Mouse (Mus musculus): ENCODE results near the gene Dpp6. TPM values are rescaled to one million over a fixed set of nuclear protein-coding genes. Genes with fewer than 3 reads are reported as not detected.
A peak's percentile ranks its signal among the peaks of the same experiment; 100 is the strongest.

The Dpp6 gene
- polyA plus RNA-seq, 1 experiment: 95.2 TPM

GRCm38 (mm10) chr5:27707283-27707682 is 890.3 kb downstream of the Dpp6 start:
- Histone ChIP-seq H3K4me3 (ENCODE audit: insufficient read depth, low read length) (no peak overlapping the region), H3K4me1 (ENCODE audit: control insufficient read depth, insufficient read depth, low read length) (peaks cover 6% of the 10 kb centered on the region), H3K27ac (ENCODE audit: insufficient read depth, low read length) (no peak overlapping the region)
- no peak for TF ChIP-seq CTCF (IDR thresholded peaks at IDR 0.05; ENCODE audit: extremely low read depth, insufficient read depth, low read length)
- TF ChIP-seq POLR2A (IDR thresholded peaks at IDR 0.05; ENCODE audit: extremely low read depth, insufficient read depth, low read length): no peak

DNA sequence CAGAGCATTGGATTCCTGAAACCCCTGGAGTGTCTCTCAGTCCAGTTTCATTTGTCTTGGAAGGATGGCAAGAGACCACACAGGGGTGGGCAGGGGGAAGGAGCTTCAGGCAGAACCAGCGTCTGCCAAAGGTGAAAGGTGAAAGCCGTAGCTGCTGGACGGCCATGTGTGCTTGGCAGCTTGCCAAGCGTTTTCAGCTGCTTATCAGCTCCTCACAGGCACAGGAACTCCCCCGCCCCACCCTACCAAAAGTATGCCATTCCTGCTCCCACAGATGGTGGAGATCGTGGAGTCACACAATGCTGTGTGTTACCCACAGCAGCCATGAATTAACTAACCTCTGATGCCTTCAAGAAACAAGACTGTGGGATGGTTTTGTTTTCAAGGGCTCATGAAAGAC is 891.2 kb downstream of the Dpp6 start:
- peaks cover 6% of the 10 kb centered on the region for H3K4me1 ChIP-seq (ENCODE audit: control insufficient read depth, insufficient read depth, low read length)
- H3K4me3 ChIP-seq (ENCODE audit: insufficient read depth, low read length): no peak overlapping the region
- no peak for TF ChIP-seq POLR2A (IDR thresholded peaks at IDR 0.05; ENCODE audit: extremely low read depth, insufficient read depth, low read length)
- TF ChIP-seq CTCF (IDR thresholded peaks at IDR 0.05; ENCODE audit: extremely low read depth, insufficient read depth, low read length): no peak
- no peak overlapping the region for H3K27ac ChIP-seq (ENCODE audit: insufficient read depth, low read length)

GRCm38 (mm10) chr5:27711461-27712192 is 894.6 kb downstream of the Dpp6 start:
- TF ChIP-seq POLR2A (IDR thresholded peaks at IDR 0.05; ENCODE audit: extremely low read depth, insufficient read depth, low read length) (no peak), CTCF (IDR thresholded peaks at IDR 0.05; ENCODE audit: extremely low read depth, insufficient read depth, low read length) (no peak)
- Histone ChIP-seq H3K27ac (ENCODE audit: insufficient read depth, low read length) (no peak overlapping the region), H3K4me1 (ENCODE audit: control insufficient read depth, insufficient read depth, low read length) (peaks cover 6% of the 10 kb centered on the region), H3K4me3 (ENCODE audit: insufficient read depth, low read length) (no peak overlapping the region)

DNA sequence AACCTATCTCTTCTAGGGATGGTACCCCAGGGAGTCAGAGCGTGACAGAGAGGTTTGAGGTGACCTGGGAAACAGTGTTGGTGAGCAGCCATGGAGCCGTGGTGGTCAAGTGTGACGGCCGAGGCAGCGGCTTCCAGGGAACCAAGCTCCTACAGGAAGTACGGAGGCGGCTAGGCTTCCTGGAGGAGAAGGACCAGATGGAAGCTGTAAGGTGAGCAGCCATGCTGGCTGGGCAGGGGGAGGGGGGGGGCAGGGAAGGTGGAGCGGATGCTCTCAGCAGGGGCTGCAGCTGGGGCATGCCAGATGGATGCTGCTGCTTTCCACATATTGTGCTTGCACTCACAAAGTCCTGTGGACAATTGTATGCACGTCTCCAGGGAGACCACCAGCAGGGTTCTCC is 897.4 kb downstream of the Dpp6 start:
- Histone ChIP-seq H3K27ac (ENCODE audit: insufficient read depth, low read length) (no peak overlapping the region), H3K4me1 (ENCODE audit: control insufficient read depth, insufficient read depth, low read length) (peaks cover 7% of the 10 kb centered on the region), H3K4me3 (ENCODE audit: insufficient read depth, low read length) (no peak overlapping the region)
- TF ChIP-seq CTCF (IDR thresholded peaks at IDR 0.05; ENCODE audit: extremely low read depth, insufficient read depth, low read length) (no peak), POLR2A (IDR thresholded peaks at IDR 0.05; ENCODE audit: extremely low read depth, insufficient read depth, low read length) (no peak)

GRCm38 (mm10) chr5:27716026-27716425 is 899.0 kb downstream of the Dpp6 start:
- Histone ChIP-seq H3K27ac (ENCODE audit: insufficient read depth, low read length) (no peak overlapping the region), H3K4me3 (ENCODE audit: insufficient read depth, low read length) (no peak overlapping the region)

GRCm38 (mm10) chr5:27717301-27717700 is 900.3 kb downstream of the Dpp6 start:
- TF ChIP-seq POLR2A (IDR thresholded peaks at IDR 0.05; ENCODE audit: extremely low read depth, insufficient read depth, low read length) (0 out of 2 replicates have a peak, but pooled peaks have one; percentile 18), CTCF (IDR thresholded peaks at IDR 0.05; ENCODE audit: extremely low read depth, insufficient read depth, low read length) (no peak)
- Histone ChIP-seq H3K27ac (ENCODE audit: insufficient read depth, low read length) (peak overlapping the region; percentile 38), H3K4me1 (ENCODE audit: control insufficient read depth, insufficient read depth, low read length) (peaks cover 4% of the 10 kb centered on the region), H3K4me3 (ENCODE audit: insufficient read depth, low read length) (no peak overlapping the region)

More at GRCm38 (mm10) chr5:27716026-27716425, 899.0 kb downstream of the Dpp6 start:
- H3K4me1 ChIP-seq (ENCODE audit: control insufficient read depth, insufficient read depth, low read length): peaks cover 4% of the 10 kb centered on the region
- TF ChIP-seq CTCF (IDR thresholded peaks at IDR 0.05; ENCODE audit: extremely low read depth, insufficient read depth, low read length) (no peak), POLR2A (IDR thresholded peaks at IDR 0.05; ENCODE audit: extremely low read depth, insufficient read depth, low read length) (no peak)

DNA sequence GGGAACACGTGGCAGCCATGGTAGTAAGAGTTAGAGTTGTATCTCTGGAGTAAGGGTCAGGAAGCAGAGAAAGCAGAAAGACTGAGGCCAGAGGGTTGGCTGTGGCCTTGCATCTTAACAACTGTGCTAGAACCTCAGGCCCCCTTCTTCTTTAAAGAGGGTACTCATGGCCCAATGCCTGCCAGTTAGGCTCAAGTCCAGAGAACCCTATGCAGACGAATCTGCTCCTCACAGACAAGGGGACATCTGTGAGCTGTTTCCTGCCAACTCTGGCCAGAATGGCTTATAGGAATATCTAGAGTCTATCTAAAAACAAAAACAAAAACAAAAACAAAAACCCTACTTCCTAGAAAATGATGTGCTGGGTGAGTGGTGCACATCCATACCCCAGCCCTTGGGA is 902.3 kb downstream of the Dpp6 start:
- H3K4me1 ChIP-seq (ENCODE audit: control insufficient read depth, insufficient read depth, low read length): peaks cover 4% of the 10 kb centered on the region
- TF ChIP-seq POLR2A (IDR thresholded peaks at IDR 0.05; ENCODE audit: extremely low read depth, insufficient read depth, low read length): no peak
- no peak for TF ChIP-seq CTCF (IDR thresholded peaks at IDR 0.05; ENCODE audit: extremely low read depth, insufficient read depth, low read length)
- no peak overlapping the region for H3K4me3 ChIP-seq (ENCODE audit: insufficient read depth, low read length)
- no peak overlapping the region for H3K27ac ChIP-seq (ENCODE audit: insufficient read depth, low read length)

DNA sequence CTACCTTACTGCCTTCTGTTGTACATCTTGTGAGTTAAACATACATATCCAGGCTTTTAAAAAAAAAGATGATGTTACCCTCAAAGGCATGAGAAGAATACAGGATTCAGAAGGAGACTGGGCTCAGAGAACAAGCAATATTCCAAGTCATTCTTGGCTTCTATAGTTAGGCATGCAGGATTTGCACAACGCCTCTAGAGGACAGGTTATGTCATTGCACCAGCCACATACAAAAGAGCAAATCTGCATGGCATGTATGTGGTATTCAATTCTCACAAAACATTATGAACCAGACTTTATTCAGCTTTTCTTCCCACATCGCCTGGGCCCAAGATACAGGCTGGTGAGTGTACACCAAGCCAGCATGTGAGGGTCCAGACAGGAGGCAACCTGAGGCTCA is 907.5 kb downstream of the Dpp6 start:
- Histone ChIP-seq H3K4me1 (ENCODE audit: control insufficient read depth, insufficient read depth, low read length) (no peaks in the 10 kb centered on the region), H3K27ac (ENCODE audit: insufficient read depth, low read length) (no peak overlapping the region), H3K4me3 (ENCODE audit: insufficient read depth, low read length) (no peak overlapping the region)
- TF ChIP-seq CTCF (IDR thresholded peaks at IDR 0.05; ENCODE audit: extremely low read depth, insufficient read depth, low read length): peak; percentile 28; the same call in 1 of the 2 replicates
- no peak for TF ChIP-seq POLR2A (IDR thresholded peaks at IDR 0.05; ENCODE audit: extremely low read depth, insufficient read depth, low read length)

DNA sequence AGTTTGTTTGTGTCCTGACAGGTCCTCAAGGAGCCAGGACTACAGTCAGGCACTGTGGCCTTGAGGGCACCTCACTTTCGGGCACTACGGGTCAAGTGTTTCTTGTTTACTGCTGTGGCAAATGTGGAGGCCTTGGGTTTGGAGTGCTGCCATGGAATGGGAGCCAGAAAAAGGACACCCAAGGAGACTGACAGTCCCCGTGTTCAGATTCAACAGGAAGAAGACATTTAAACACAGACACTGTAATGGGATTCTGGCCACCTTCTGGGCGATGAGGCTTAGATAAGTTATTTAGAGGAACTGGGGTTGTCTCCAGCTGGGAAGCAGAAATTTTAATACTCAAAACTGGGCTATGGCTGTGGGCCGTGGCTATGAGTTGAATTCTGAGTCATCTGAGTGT is 913.7 kb downstream of the Dpp6 start:
- no peak for TF ChIP-seq POLR2A (IDR thresholded peaks at IDR 0.05; ENCODE audit: extremely low read depth, insufficient read depth, low read length)
- no peak for TF ChIP-seq CTCF (IDR thresholded peaks at IDR 0.05; ENCODE audit: extremely low read depth, insufficient read depth, low read length)
- peaks cover 9% of the 10 kb centered on the region for H3K4me1 ChIP-seq (ENCODE audit: control insufficient read depth, insufficient read depth, low read length)
- no peak overlapping the region; the same call in 1 of the 2 replicates for H3K27ac ChIP-seq (ENCODE audit: insufficient read depth, low read length)

DNA sequence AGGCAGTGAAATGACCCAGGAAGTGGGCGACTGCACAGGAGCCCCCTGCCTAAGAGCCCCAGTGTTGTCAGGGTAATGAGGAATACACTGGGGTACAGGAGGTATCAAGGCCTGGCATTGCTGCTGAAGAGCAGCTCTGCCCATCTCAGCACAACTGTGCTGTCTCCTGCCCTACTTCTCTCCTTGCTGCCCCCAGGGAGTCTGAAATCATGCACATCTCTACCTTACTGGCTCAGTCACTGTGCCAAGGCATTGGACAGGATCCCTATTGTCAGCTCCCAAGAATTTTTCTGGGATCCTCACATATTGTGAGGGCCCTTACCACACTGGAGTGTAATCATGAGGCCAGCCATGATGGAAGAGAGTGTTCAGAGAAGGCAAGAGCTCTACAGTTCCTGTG is 914.4 kb downstream of the Dpp6 start:
- H3K4me1 ChIP-seq (ENCODE audit: control insufficient read depth, insufficient read depth, low read length): peaks cover 9% of the 10 kb centered on the region
- TF ChIP-seq CTCF (IDR thresholded peaks at IDR 0.05; ENCODE audit: extremely low read depth, insufficient read depth, low read length): no peak
- TF ChIP-seq POLR2A (IDR thresholded peaks at IDR 0.05; ENCODE audit: extremely low read depth, insufficient read depth, low read length): no peak
- H3K4me3 ChIP-seq (ENCODE audit: insufficient read depth, low read length): no peak overlapping the region
- H3K27ac ChIP-seq (ENCODE audit: insufficient read depth, low read length): 0 out of 2 replicates have a peak overlapping the region, but pooled peaks have one; percentile 21

More for the DNA sequence above, 913.7 kb downstream of the Dpp6 start:
- H3K4me3 ChIP-seq (ENCODE audit: insufficient read depth, low read length): no peak overlapping the region

Measured in cortical plate, adult 2 months (tissue).